Mouse (Mus musculus): ENCODE results near the gene Gm826.

GRCm38 (mm10) chr2:160332516-160333325, 1.2 kb downstream of the Gm826 start:
- no peak for TF ChIP-seq CTCF (IDR thresholded peaks at IDR 0.05; ENCODE audit: low read depth)
- TF ChIP-seq EP300 (optimal IDR thresholded peaks at IDR 0.05): no peak
